Mouse (Mus musculus) liver, embryonic 14.5 days (tissue): ENCODE measurements around the gene Rnf5. TPM values are rescaled to one million over a fixed set of nuclear protein-coding genes. Genes with fewer than 3 reads are reported as not detected.

ENCODE experiments used
- ATAC-seq: fragments of 200-750 bp; cut with Nextera tagmentation; 2 replicates; pipeline ENCODE4 v1.8.0; 2017; ENCODE audit warnings: moderate number of reproducible peaks, mild to moderate bottlenecking, moderate library complexity; ENCODE audit not compliant: insufficient read depth
- DNase-seq, 3 experiments: peaks; one replicate each; pipeline ENCODE4 v3.0.0-alpha.2; 2012 to 2013; ENCODE audit warnings: low read depth in 3 of 3, low spot score in 3 of 3
- H3K27ac ChIP-seq: fragments of 300-500 bp; sonication (generic); 2 replicates; pipeline ENCODE4 v1.5.1; 2014; ENCODE audit warnings: moderate library complexity, mild to moderate bottlenecking, control low read depth, inconsistent platforms
- H3K27me3 ChIP-seq: fragments of 300-500 bp; sonication (generic); 2 replicates; pipeline ENCODE4 v1.6.1; 2014; ENCODE audit warnings: mild to moderate bottlenecking, low read length, moderate library complexity; ENCODE audit not compliant: control insufficient read depth, insufficient read depth
- H3K36me3 ChIP-seq: fragments of 300-500 bp; sonication (generic); replicated peaks from 2 replicates; pipeline ENCODE4 v1.6.1; 2014; ENCODE audit warnings: low read depth; ENCODE audit not compliant: control insufficient read depth, insufficient read depth
- H3K4me1 ChIP-seq, 2 experiments: fragments of 200-500 bp in 1 of 2; fragments of 300-500 bp in 1 of 2; sonication (generic) in 1 of 2; replicated peaks; 2 replicates each; pipeline ENCODE4 v1.6.1; 2012 to 2014; ENCODE audit warnings: antibody characterized with exemption in 1 of 2, inconsistent platforms in 1 of 2, low read length in 1 of 2; ENCODE audit not compliant: control insufficient read depth in 2 of 2, insufficient read depth in 2 of 2
- H3K4me2 ChIP-seq: fragments of 300-500 bp; sonication (generic); 2 replicates; pipeline ENCODE4 v1.6.1; 2014; ENCODE audit warnings: low read depth, mild to moderate bottlenecking, control low read depth, moderate library complexity
- H3K4me3 ChIP-seq, 2 experiments: fragments of 200-500 bp in 1 of 2; fragments of 300-500 bp in 1 of 2; sonication (generic) in 1 of 2; 2 replicates each; pipeline ENCODE4 v1.5.1; 2012 to 2014; ENCODE audit warnings: low read depth in 2 of 2, low read length in 2 of 2, mild to moderate bottlenecking in 2 of 2, control low read depth in 1 of 2, inconsistent platforms in 1 of 2, moderate library complexity in 1 of 2; ENCODE audit not compliant: insufficient read depth in 1 of 2
- H3K9ac ChIP-seq: fragments of 300-500 bp; sonication (generic); replicated peaks from 2 replicates; pipeline ENCODE4 v1.6.1; 2014; ENCODE audit warnings: mild to moderate bottlenecking, control low read depth, moderate library complexity
- H3K9me3 ChIP-seq: fragments of 300-500 bp; sonication (generic); 2 replicates; pipeline ENCODE4 v1.6.1; 2016; ENCODE audit warnings: low read length, mixed read lengths; ENCODE audit not compliant: control insufficient read depth
- CTCF ChIP-seq: IDR thresholded peaks from 2 replicates; pipeline ENCODE4 v1.5.1; 2016; ENCODE audit warnings: antibody characterized with exemption, low read depth, control low read depth
- EP300 ChIP-seq: IDR thresholded peaks from 2 replicates; pipeline ENCODE4 v1.6.1; 2016; ENCODE audit warnings: antibody characterized with exemption, low read depth
- WGBS: fragments of 180-500 bp; shearing (Covaris S2); extraction: QIAGEN DNeasy Blood & Tissue Kit; methylation state at CpG from one replicate; pipeline ENCODE4 v1.1.7; 2014; ENCODE audit not compliant: insufficient replicate concordance; 5-methylcytosine and 5-hydroxymethylcytosine counted together
- polyA plus RNA-seq, 2 experiments: library from polyadenylated mRNA; depleted of rRNA in 1 of 2; stranded (reverse) in 1 of 2; unstranded in 1 of 2; fragments of >200 nt; fragmentation: Nextera tagmentation in 1 of 2; extraction: Ambion mirVana in 1 of 2; gene quantifications; 2 replicates each; pipeline versions ENCODE4 v1.2.1 to v1.2.3; 2012 to 2014

Gene Rnf5
- polyA plus RNA-seq, 2 experiments: 51.5 to 59.6 TPM

- H3K36me3 ChIP-seq: no peaks in the 10 kb centered on the region
- TF ChIP-seq EP300 (no peak), CTCF (no peak)
Measured at GRCm38 (mm10) chr17:34556406-34556805, 47.1 kb downstream of the Rnf5 start.

GRCm38 (mm10) chr17:34555483-34555882 lies 48.0 kb downstream of the Rnf5 start:
- no peak overlapping the region for H3K4me3 ChIP-seq
- H3K4me2 ChIP-seq: no peak overlapping the region
- no peak for ATAC-seq
- H3K9me3 ChIP-seq: no peaks in the 10 kb centered on the region
- H3K4me1 ChIP-seq: peaks cover 0 to 2% of the 10 kb centered on the region in 2 experiments; a peak in 2 of 4 replicates
- no peak overlapping the region for H3K27ac ChIP-seq
- peak; percentile 49 to 55 (median 50) for DNase-seq
- no peak overlapping the region for H3K9ac ChIP-seq
- 16% methylated on average over 5 of the region's 5 CpGs for WGBS
- no peak for TF ChIP-seq EP300
- peak; percentile 95 for TF ChIP-seq CTCF
- H3K27me3 ChIP-seq: no peaks in the 10 kb centered on the region
- no peaks in the 10 kb centered on the region for H3K36me3 ChIP-seq

More at GRCm38 (mm10) chr17:34556406-34556805, 47.1 kb downstream of the Rnf5 start:
- Histone ChIP-seq H3K27ac (no peak overlapping the region), H3K4me2 (no peak overlapping the region), H3K4me1 (peaks cover 3% of the 10 kb centered on the region in 2 experiments; a peak in 3 of 4 replicates), H3K9ac (no peak overlapping the region), H3K9me3 (no peaks in the 10 kb centered on the region), H3K4me3 (no peak overlapping the region), H3K27me3 (no peaks in the 10 kb centered on the region)
- no peak for ATAC-seq
- no peak for DNase-seq
- WGBS: 54% methylated on average over 8 of the region's 8 CpGs

Other genes starting within 250 kb of the Rnf5 start
- gene Btnl2, start 248.9 kb downstream of the Rnf5 start, polyA plus RNA-seq (2012; rRNA removed): 0.01 and 0.03 TPM in 2 replicates
- not detected in 2 replicates for gene Btnl2, start 248.9 kb downstream of the Rnf5 start, polyA plus RNA-seq (2014; fragmentation: Nextera tagmentation; extraction: Ambion mirVana)
- gene Btnl1, start 226.6 kb downstream of the Rnf5 start, polyA plus RNA-seq (2012; rRNA removed): not detected in 2 replicates
- not detected in 2 replicates for gene Btnl1, start 226.6 kb downstream of the Rnf5 start, polyA plus RNA-seq (2014; fragmentation: Nextera tagmentation; extraction: Ambion mirVana)
- gene BC051142, start 204.9 kb downstream of the Rnf5 start, polyA plus RNA-seq (2012; rRNA removed): 0.03 and 0.17 TPM in 2 replicates
- 0.08 and 0.66 TPM in 2 replicates for gene BC051142, start 204.9 kb downstream of the Rnf5 start, polyA plus RNA-seq (2014; fragmentation: Nextera tagmentation; extraction: Ambion mirVana)
- gene Btnl4, start 126.4 kb downstream of the Rnf5 start, polyA plus RNA-seq (2012; rRNA removed): not detected in 2 replicates
- not detected in 2 replicates for gene Btnl4, start 126.4 kb downstream of the Rnf5 start, polyA plus RNA-seq (2014; fragmentation: Nextera tagmentation; extraction: Ambion mirVana)
- not detected in 2 replicates for gene Btnl6, start 86.3 kb downstream of the Rnf5 start, polyA plus RNA-seq (2012; rRNA removed)
- gene Btnl6, start 86.3 kb downstream of the Rnf5 start, polyA plus RNA-seq (2014; fragmentation: Nextera tagmentation; extraction: Ambion mirVana): not detected in 2 replicates
- 0.99 and 1.6 TPM in 2 replicates for gene Notch4, start 39.4 kb downstream of the Rnf5 start, polyA plus RNA-seq (2012; rRNA removed)
- gene Notch4, start 39.4 kb downstream of the Rnf5 start, polyA plus RNA-seq (2014; fragmentation: Nextera tagmentation; extraction: Ambion mirVana): 0.58 and 0.67 TPM in 2 replicates
- gene Gpsm3, start 13.9 kb downstream of the Rnf5 start, polyA plus RNA-seq (2012; rRNA removed): 2.9 and 4.2 TPM in 2 replicates
- 8.1 and 9.8 TPM in 2 replicates for gene Gpsm3, start 13.9 kb downstream of the Rnf5 start, polyA plus RNA-seq (2014; fragmentation: Nextera tagmentation; extraction: Ambion mirVana)
- gene Pbx2, start 12.4 kb downstream of the Rnf5 start, polyA plus RNA-seq (2012; rRNA removed): 21.1 and 22.7 TPM in 2 replicates
- 2.7 and 3.3 TPM in 2 replicates for gene Pbx2, start 12.4 kb downstream of the Rnf5 start, polyA plus RNA-seq (2014; fragmentation: Nextera tagmentation; extraction: Ambion mirVana)
- gene Ager, start 5.8 kb downstream of the Rnf5 start, polyA plus RNA-seq (2012; rRNA removed): 1.3 TPM in 2 replicates
- 0.41 and 0.53 TPM in 2 replicates for gene Ager, start 5.8 kb downstream of the Rnf5 start, polyA plus RNA-seq (2014; fragmentation: Nextera tagmentation; extraction: Ambion mirVana)
- gene Agpat1, start 572 bp upstream of the Rnf5 start, polyA plus RNA-seq (2012; rRNA removed): 35.9 and 45.5 TPM in 2 replicates
- 19.0 and 21.4 TPM in 2 replicates for gene Agpat1, start 572 bp upstream of the Rnf5 start, polyA plus RNA-seq (2014; fragmentation: Nextera tagmentation; extraction: Ambion mirVana)
- gene Egfl8, start 12.3 kb upstream of the Rnf5 start, polyA plus RNA-seq (2012; rRNA removed): 0.39 and 0.40 TPM in 2 replicates
- gene Egfl8, start 12.3 kb upstream of the Rnf5 start, polyA plus RNA-seq (2014; fragmentation: Nextera tagmentation; extraction: Ambion mirVana): 0.10 and 0.27 TPM in 2 replicates
- gene Ppt2, start 24.8 kb upstream of the Rnf5 start, polyA plus RNA-seq (2012; rRNA removed): 10.4 and 11.6 TPM in 2 replicates
- gene Ppt2, start 24.8 kb upstream of the Rnf5 start, polyA plus RNA-seq (2014; fragmentation: Nextera tagmentation; extraction: Ambion mirVana): 10.5 and 12.9 TPM in 2 replicates
- gene Prrt1, start 25.8 kb upstream of the Rnf5 start, polyA plus RNA-seq (2012; rRNA removed): 0.04 and 0.11 TPM in 2 replicates
- gene Prrt1, start 25.8 kb upstream of the Rnf5 start, polyA plus RNA-seq (2014; fragmentation: Nextera tagmentation; extraction: Ambion mirVana): not detected in 2 replicates
- 0.47 and 1.6 TPM in 2 replicates for gene Fkbpl, start 41.1 kb upstream of the Rnf5 start, polyA plus RNA-seq (2012; rRNA removed)
- gene Fkbpl, start 41.1 kb upstream of the Rnf5 start, polyA plus RNA-seq (2014; fragmentation: Nextera tagmentation; extraction: Ambion mirVana): 2.9 and 3.2 TPM in 2 replicates
- 15.5 and 16.6 TPM in 2 replicates for gene Atf6b, start 43.5 kb upstream of the Rnf5 start, polyA plus RNA-seq (2012; rRNA removed)
- 11.3 and 12.6 TPM in 2 replicates for gene Atf6b, start 43.5 kb upstream of the Rnf5 start, polyA plus RNA-seq (2014; fragmentation: Nextera tagmentation; extraction: Ambion mirVana)
- 0.17 and 0.21 TPM in 2 replicates for gene Tnxb, start 66.8 kb upstream of the Rnf5 start, polyA plus RNA-seq (2012; rRNA removed)
- 0.10 and 0.13 TPM in 2 replicates for gene Tnxb, start 66.8 kb upstream of the Rnf5 start, polyA plus RNA-seq (2014; fragmentation: Nextera tagmentation; extraction: Ambion mirVana)
- 2.6 and 2.9 TPM in 2 replicates for gene C4b, start 140.2 kb upstream of the Rnf5 start, polyA plus RNA-seq (2012; rRNA removed)
- gene C4b, start 140.2 kb upstream of the Rnf5 start, polyA plus RNA-seq (2014; fragmentation: Nextera tagmentation; extraction: Ambion mirVana): 3.4 and 4.8 TPM in 2 replicates
- 0.02 TPM in 1 of 2 replicates, not detected in the other for gene Cyp21a1, start 200.9 kb upstream of the Rnf5 start, polyA plus RNA-seq (2012; rRNA removed)
- gene Cyp21a1, start 200.9 kb upstream of the Rnf5 start, polyA plus RNA-seq (2014; fragmentation: Nextera tagmentation; extraction: Ambion mirVana): not detected in 2 replicates
- gene Stk19, start 233.3 kb upstream of the Rnf5 start, polyA plus RNA-seq (2012; rRNA removed): 12.8 and 14.8 TPM in 2 replicates
- gene Stk19, start 233.3 kb upstream of the Rnf5 start, polyA plus RNA-seq (2014; fragmentation: Nextera tagmentation; extraction: Ambion mirVana): 10.6 and 13.3 TPM in 2 replicates
- gene Dxo, start 233.3 kb upstream of the Rnf5 start, polyA plus RNA-seq (2012; rRNA removed): 27.7 and 30.6 TPM in 2 replicates
- 24.0 and 28.1 TPM in 2 replicates for gene Dxo, start 233.3 kb upstream of the Rnf5 start, polyA plus RNA-seq (2014; fragmentation: Nextera tagmentation; extraction: Ambion mirVana)
- 21.4 and 22.3 TPM in 2 replicates for gene Skiv2l, start 246.5 kb upstream of the Rnf5 start, polyA plus RNA-seq (2012; rRNA removed)
- 15.0 and 20.2 TPM in 2 replicates for gene Skiv2l, start 246.5 kb upstream of the Rnf5 start, polyA plus RNA-seq (2014; fragmentation: Nextera tagmentation; extraction: Ambion mirVana)
- 26.9 and 37.5 TPM in 2 replicates for gene Nelfe, start 246.7 kb upstream of the Rnf5 start, polyA plus RNA-seq (2012; rRNA removed)
- 42.7 and 49.2 TPM in 2 replicates for gene Nelfe, start 246.7 kb upstream of the Rnf5 start, polyA plus RNA-seq (2014; fragmentation: Nextera tagmentation; extraction: Ambion mirVana)